Mouse (Mus musculus): ENCODE results near the gene Psma6. TPM values are rescaled to one million over a fixed set of nuclear protein-coding genes. Genes with fewer than 3 reads are reported as not detected.
A peak's percentile ranks its signal among the peaks of the same experiment; 100 is the strongest.
"Not testable (repeated sequence)": the region's sequence is repeated elsewhere in the genome, so short reads cannot be mapped to it uniquely, and the experiment has no call there.

The Psma6 gene
- polyA plus RNA-seq (2012; rRNA removed), result 16.5 and 20.1 TPM in 2 replicates

DNA sequence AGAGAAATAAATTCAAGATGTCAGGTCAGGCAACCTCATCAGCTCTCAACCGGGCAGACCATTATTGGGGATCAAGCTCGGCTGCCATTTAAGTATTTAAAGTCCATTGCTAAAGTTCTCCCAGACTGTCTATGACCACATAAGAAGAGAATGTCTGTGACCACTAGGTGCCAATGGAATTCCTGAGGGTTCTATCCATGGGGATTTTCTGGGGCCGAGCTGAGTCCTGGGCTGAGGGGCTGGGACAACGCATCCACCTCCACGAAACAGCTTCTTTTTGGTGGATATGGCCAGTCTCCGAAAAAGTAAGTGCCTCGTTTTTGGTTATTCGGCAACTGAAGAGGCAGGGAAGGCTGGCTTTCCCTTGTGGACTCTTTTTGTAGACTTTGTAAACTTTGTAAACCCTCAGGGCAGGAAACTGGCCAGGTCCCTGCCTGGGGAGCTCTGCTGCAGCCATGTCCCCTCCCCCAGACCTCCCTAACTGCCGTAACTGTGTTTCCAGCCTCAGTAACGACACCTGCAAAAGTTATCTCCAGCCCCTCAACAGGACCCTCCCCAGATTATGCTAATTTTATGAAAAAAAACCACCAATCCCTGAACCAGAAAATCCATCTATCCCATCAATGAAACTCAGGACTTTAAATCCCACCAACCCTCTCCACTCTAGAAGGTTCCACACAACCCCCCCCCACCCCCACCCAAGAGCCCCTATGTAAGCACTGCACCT lies at the start of gene Psma6:
Gene Psma6, plus strand, starts transcription at position 200 of the 727 bp plus-strand sequence.
- WGBS, result 77% methylated on average over 10 of the region's 10 CpGs
- DNase-seq (ENCODE audit: low read depth in 1 of 2, low spot score in 2 of 2), result no peak
- peaks cover 10% of the 10 kb centered on the region; the same call in 1 of the 2 replicates for H3K4me1 ChIP-seq (ENCODE audit: control insufficient read depth, insufficient read depth, insufficient read length)

DNA sequence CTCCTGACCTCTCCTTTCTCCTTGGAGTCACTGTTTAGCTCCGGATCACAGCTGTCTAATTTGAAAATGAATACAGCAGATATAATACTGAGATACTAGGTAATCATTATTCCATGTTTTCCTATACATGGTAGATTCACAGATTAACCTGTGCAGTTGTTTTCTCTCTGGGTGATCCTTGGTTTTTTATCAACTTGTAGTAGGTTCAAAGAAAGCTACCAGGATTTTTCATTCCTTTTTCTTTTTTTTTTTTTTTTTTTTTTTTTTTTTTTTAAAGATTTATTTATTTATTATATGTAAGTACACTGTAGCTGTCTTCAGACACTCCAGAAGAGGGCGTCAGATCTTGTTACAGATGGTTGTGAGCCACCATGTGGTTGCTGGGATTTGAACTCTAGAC lies 45.5 kb upstream of the Psma6 start:
- H3K27ac ChIP-seq (ENCODE audit: insufficient read depth, low read length); H3K27me3 ChIP-seq (ENCODE audit: control insufficient read depth, insufficient read depth, low read length); DNase-seq (ENCODE audit: low read depth in 1 of 2, low spot score in 2 of 2); H3K4me1 ChIP-seq (ENCODE audit: control insufficient read depth, insufficient read depth, insufficient read length); H3K4me3 ChIP-seq (ENCODE audit: extremely low read depth, insufficient read depth, insufficient read length); H3K36me3 ChIP-seq (ENCODE audit: control insufficient read depth, insufficient read depth, low read length): not testable (repeated sequence)
- WGBS, result 91% methylated on average over 1 of the region's 2 CpGs

More for the DNA sequence above, at the start of gene Psma6:
- no peak within 1 kb of the TSS for H3K27ac ChIP-seq (ENCODE audit: insufficient read depth, low read length)
- no peak within 1 kb of the TSS for H3K4me3 ChIP-seq (ENCODE audit: extremely low read depth, insufficient read depth, insufficient read length)
- TF ChIP-seq POLR2A (IDR thresholded peaks at IDR 0.05; ENCODE audit: low read depth, low read length), result no peak
- no peak for TF ChIP-seq CTCF (IDR thresholded peaks at IDR 0.05; ENCODE audit: extremely low read depth, insufficient read depth, insufficient read length, insufficient replicate concordance)
- no peaks in the 10 kb centered on the region for H3K27me3 ChIP-seq (ENCODE audit: control insufficient read depth, insufficient read depth, low read length)
- no peaks in the 10 kb centered on the region; the same call in 1 of the 2 replicates for H3K36me3 ChIP-seq (ENCODE audit: control insufficient read depth, insufficient read depth, low read length)

DNA sequence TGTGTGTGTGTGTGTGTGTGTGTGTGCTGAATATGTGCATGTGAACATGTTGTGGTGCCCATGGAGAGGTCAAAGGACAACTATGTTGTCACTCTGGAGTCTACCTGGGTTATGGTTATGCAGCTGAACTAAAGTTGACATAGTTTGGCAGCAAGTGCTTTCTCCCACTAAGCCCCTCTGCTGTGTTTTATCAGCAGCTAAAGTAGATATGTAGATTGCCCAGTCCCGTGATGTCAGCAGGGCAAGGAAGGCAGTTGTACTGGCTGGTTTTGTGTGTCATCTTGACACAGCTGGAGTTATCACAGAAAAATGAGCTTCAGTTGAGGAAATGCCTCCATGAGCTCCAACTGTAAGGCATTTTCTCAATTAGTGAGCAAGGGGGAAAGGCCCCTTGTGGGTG lies 41.0 kb upstream of the Psma6 start:
- H3K36me3 ChIP-seq (ENCODE audit: control insufficient read depth, insufficient read depth, low read length); H3K27ac ChIP-seq (ENCODE audit: insufficient read depth, low read length); H3K4me1 ChIP-seq (ENCODE audit: control insufficient read depth, insufficient read depth, insufficient read length); H3K4me3 ChIP-seq (ENCODE audit: extremely low read depth, insufficient read depth, insufficient read length); DNase-seq (ENCODE audit: low read depth in 1 of 2, low spot score in 2 of 2); H3K27me3 ChIP-seq (ENCODE audit: control insufficient read depth, insufficient read depth, low read length): not testable (repeated sequence)
- WGBS, result 71% methylated on average over 1 of the region's 1 CpGs

DNA sequence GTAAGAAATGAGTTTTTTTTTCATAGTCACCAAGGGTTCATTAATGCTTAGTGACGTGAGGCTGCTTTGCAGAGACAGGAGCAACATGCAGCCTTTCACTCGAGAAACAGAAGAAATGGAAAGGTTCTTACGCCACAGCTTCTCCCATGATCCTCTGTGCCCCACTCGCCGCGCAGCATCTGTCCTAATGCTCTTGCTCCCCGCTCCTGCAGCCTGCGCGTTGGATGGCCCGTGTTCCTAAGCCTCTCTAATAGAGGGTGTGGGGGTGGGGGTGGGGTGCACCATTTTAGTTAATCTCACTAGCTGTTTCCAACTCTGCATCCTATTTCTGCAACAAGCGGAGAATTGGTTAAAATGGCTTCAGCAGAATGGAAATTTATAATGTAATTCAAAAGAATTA lies 40.0 kb upstream of the Psma6 start:
- TF ChIP-seq POLR2A (IDR thresholded peaks at IDR 0.05; ENCODE audit: low read depth, low read length) (no peak), CTCF (IDR thresholded peaks at IDR 0.05; ENCODE audit: extremely low read depth, insufficient read depth, insufficient read length, insufficient replicate concordance) (no peak)
- no peak for DNase-seq (ENCODE audit: low read depth in 1 of 2, low spot score in 2 of 2)
- whole genome bisulfite sequencing, result 89% methylated on average over 11 of the region's 11 CpGs
- H3K27ac ChIP-seq (ENCODE audit: insufficient read depth, low read length), result no peak overlapping the region
- no peak overlapping the region for H3K4me3 ChIP-seq (ENCODE audit: extremely low read depth, insufficient read depth, insufficient read length)
- H3K36me3 ChIP-seq (ENCODE audit: control insufficient read depth, insufficient read depth, low read length), result 0 out of 2 replicates have a peak, but pooled peaks cover 2% of the 10 kb centered on the region
- no peaks in the 10 kb centered on the region for H3K27me3 ChIP-seq (ENCODE audit: control insufficient read depth, insufficient read depth, low read length)
- no peaks in the 10 kb centered on the region for H3K4me1 ChIP-seq (ENCODE audit: control insufficient read depth, insufficient read depth, insufficient read length)

DNA sequence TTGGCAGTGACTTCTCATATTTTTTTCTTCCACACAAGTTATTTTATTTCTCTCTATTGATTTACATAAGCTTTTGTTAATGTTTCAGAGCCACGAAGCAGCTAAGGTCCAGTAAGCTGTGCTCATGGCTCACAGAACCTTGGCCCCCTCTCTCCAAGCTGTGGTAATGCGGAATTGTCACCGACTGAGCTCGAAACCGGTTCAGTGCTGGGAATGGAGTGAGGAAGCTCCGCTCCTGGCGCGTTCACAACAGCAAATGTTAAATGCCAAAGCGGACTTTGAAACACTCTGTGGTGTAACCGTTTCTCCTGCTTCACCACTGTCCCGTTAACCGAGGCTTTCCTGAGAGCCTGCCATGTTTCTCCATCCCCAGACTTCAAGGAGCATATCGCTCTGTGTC lies 39.4 kb upstream of the Psma6 start:
- Histone ChIP-seq H3K27me3 (ENCODE audit: control insufficient read depth, insufficient read depth, low read length) (no peaks in the 10 kb centered on the region), H3K36me3 (ENCODE audit: control insufficient read depth, insufficient read depth, low read length) (0 out of 2 replicates have a peak, but pooled peaks cover 2% of the 10 kb centered on the region), H3K4me1 (ENCODE audit: control insufficient read depth, insufficient read depth, insufficient read length) (no peaks in the 10 kb centered on the region), H3K27ac (ENCODE audit: insufficient read depth, low read length) (no peak overlapping the region), H3K4me3 (ENCODE audit: extremely low read depth, insufficient read depth, insufficient read length) (no peak overlapping the region)
- 66% methylated on average over 13 of the region's 13 CpGs for WGBS
- DNase-seq (ENCODE audit: low read depth in 1 of 2, low spot score in 2 of 2), result no peak
- TF ChIP-seq POLR2A (IDR thresholded peaks at IDR 0.05; ENCODE audit: low read depth, low read length), result no peak
- TF ChIP-seq CTCF (IDR thresholded peaks at IDR 0.05; ENCODE audit: extremely low read depth, insufficient read depth, insufficient read length, insufficient replicate concordance), result no peak

DNA sequence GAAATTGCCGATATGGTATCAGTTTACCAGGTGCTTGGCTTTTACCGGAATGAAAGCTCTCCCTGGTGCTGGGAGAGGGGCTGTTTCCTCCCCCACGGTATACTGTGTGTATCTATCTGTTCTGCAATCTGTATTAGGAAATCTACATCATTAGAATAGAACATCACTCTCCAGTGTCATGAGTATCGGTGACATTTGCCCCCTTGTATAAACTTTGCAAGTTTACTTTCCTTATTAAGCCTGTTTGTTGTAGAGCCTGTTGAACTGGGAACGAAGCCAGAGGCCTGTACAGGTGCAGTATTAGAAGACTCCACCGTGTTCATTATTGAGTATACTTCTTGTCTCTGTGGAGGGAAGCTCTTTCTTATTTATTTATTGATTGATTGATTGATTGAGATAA lies 30.6 kb upstream of the Psma6 start:
- 81% methylated on average over 6 of the region's 6 CpGs for WGBS
- Histone ChIP-seq H3K36me3 (ENCODE audit: control insufficient read depth, insufficient read depth, low read length) (no peaks in the 10 kb centered on the region; the same call in 1 of the 2 replicates), H3K27me3 (ENCODE audit: control insufficient read depth, insufficient read depth, low read length) (no peaks in the 10 kb centered on the region), H3K27ac (ENCODE audit: insufficient read depth, low read length) (no peak overlapping the region), H3K4me3 (ENCODE audit: extremely low read depth, insufficient read depth, insufficient read length) (no peak overlapping the region), H3K4me1 (ENCODE audit: control insufficient read depth, insufficient read depth, insufficient read length) (no peaks in the 10 kb centered on the region)
- no peak for TF ChIP-seq CTCF (IDR thresholded peaks at IDR 0.05; ENCODE audit: extremely low read depth, insufficient read depth, insufficient read length, insufficient replicate concordance)
- no peak for TF ChIP-seq POLR2A (IDR thresholded peaks at IDR 0.05; ENCODE audit: low read depth, low read length)
- DNase-seq (ENCODE audit: low read depth in 1 of 2, low spot score in 2 of 2), result no peak

DNA sequence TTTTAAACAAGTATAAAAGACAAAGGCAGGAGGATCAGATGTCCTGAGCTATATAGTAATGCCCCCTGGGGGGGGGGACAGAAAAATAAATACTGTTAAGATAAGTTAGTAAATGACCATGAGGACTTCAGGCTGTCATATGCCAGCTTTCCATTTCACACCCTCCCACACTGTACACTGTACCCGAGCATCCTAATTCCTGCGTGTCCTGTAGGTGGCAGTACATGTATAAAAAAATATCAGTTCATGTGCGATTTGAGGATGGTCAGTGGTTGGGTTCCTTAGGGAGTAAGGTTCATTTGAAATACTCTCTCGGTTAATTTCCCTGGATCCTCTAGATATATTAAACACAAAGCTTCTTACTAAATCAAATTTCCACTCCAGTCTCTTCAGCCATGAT lies 29.1 kb upstream of the Psma6 start:
- H3K36me3 ChIP-seq (ENCODE audit: control insufficient read depth, insufficient read depth, low read length), result no peaks in the 10 kb centered on the region; the same call in 1 of the 2 replicates
- WGBS, result 21% methylated on average over 4 of the region's 4 CpGs
- H3K27ac ChIP-seq (ENCODE audit: insufficient read depth, low read length), result no peak overlapping the region
- H3K4me1 ChIP-seq (ENCODE audit: control insufficient read depth, insufficient read depth, insufficient read length), result no peaks in the 10 kb centered on the region
- DNase-seq (ENCODE audit: low read depth in 1 of 2, low spot score in 2 of 2), result peak; percentile 11 to 22
- no peaks in the 10 kb centered on the region for H3K27me3 ChIP-seq (ENCODE audit: control insufficient read depth, insufficient read depth, low read length)
- TF ChIP-seq POLR2A (IDR thresholded peaks at IDR 0.05; ENCODE audit: low read depth, low read length) (no peak), CTCF (IDR thresholded peaks at IDR 0.05; ENCODE audit: extremely low read depth, insufficient read depth, insufficient read length, insufficient replicate concordance) (no peak)
- H3K4me3 ChIP-seq (ENCODE audit: extremely low read depth, insufficient read depth, insufficient read length), result no peak overlapping the region

Measured in spleen, adult 2 months (tissue).